Mouse (Mus musculus) spleen, adult 2 months (tissue): ENCODE results near the gene Unc50.

Experiments used
- CTCF ChIP-seq: fragments of 200-500 bp; IDR thresholded peaks from 2 replicates; pipeline ENCODE4 v1.5.1; 2011; ENCODE audit warnings: mild to moderate bottlenecking, inconsistent platforms; ENCODE audit not compliant: insufficient read depth, insufficient read length, insufficient replicate concordance; ENCODE audit errors: extremely low read depth
- POLR2A ChIP-seq: fragments of 200-500 bp; IDR thresholded peaks from 2 replicates; pipeline ENCODE4 v1.6.1; 2011; ENCODE audit warnings: low read depth, low read length, inconsistent platforms

DNA sequence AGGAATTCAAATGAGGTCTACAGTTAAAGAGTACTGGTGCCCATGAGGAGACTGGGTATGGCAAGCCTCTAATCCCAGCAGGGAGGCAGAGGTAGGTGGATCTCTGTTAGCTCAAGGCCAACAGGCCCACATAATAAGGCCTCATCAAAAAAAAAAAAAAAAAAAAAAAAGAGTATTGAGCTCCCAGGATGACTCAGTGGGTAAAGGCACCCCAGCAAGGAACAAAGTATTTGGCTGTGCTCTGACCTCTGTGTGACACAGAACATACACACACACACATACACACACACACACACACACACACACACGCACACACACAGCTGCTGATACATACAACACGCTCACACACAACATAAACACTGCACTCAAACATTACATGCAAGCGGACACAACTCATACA lies 45.4 kb downstream of the Unc50 start:
- no peak for TF ChIP-seq POLR2A
- TF ChIP-seq CTCF, result no peak
